Mouse (Mus musculus) heart, adult 11 months (tissue): ENCODE measurements around the gene Hist1h2bl.
"Not testable (repeated sequence)": the region's sequence is repeated elsewhere in the genome, so short reads cannot be mapped to it uniquely, and the experiment has no call there.

Experiments
- DNase-seq: peaks from one replicate; pipeline ENCODE4 v3.0.0; 2022

Hist1h2bl gene

GRCm38 (mm10) chr13:21715864-21716539, at the start of gene Hist1h2bl, which contains the start of gene Hist1h2ai:
TSS of gene Hist1h2bl (minus strand) at chr13:21716143.
TSS of gene Hist1h2ai (plus strand) at chr13:21716422.
- peak; percentile 99 for DNase-seq

- no peak for DNase-seq
Observed at GRCm38 (mm10) chr13:21755707-21756106, 39.8 kb upstream of the Hist1h2bl start.

GRCm38 (mm10) chr13:21754294-21755001, 38.5 kb upstream of the Hist1h2bl start:
- not testable (repeated sequence) for DNase-seq

GRCm38 (mm10) chr13:21753524-21754285, 37.8 kb upstream of the Hist1h2bl start, which contains the start of the genes Hist1h2ak and Hist1h2bn:
TSS of gene Hist1h2ak (minus strand) at chr13:21753827.
TSS of gene Hist1h2bn (plus strand) at chr13:21754123.
- DNase-seq: peak; percentile 98

- DNase-seq: no peak
Observed at GRCm38 (mm10) chr13:21753051-21753523, 37.1 kb upstream of the Hist1h2bl start.

GRCm38 (mm10) chr13:21752356-21752755, 36.4 kb upstream of the Hist1h2bl start:
- peak; percentile 22 for DNase-seq

- peak; percentile 23 for DNase-seq
Observed at GRCm38 (mm10) chr13:21751827-21752226, 35.9 kb upstream of the Hist1h2bl start.

- no peak for DNase-seq
Observed at GRCm38 (mm10) chr13:21751417-21751816, 35.5 kb upstream of the Hist1h2bl start.

GRCm38 (mm10) chr13:21750159-21751017, 34.4 kb upstream of the Hist1h2bl start, which contains the start of gene Hist1h4k:
TSS of gene Hist1h4k (minus strand) at chr13:21750505.
- DNase-seq: peak; percentile 99

GRCm38 (mm10) chr13:21749387-21750158, 33.6 kb upstream of the Hist1h2bl start:
- peak; percentile 67 for DNase-seq

GRCm38 (mm10) chr13:21745006-21745405, 29.1 kb upstream of the Hist1h2bl start:
- DNase-seq: no peak

- DNase-seq: peak; percentile 97
Observed at GRCm38 (mm10) chr13:21734906-21735767, 19.2 kb upstream of the Hist1h2bl start, which contains the start of gene Hist1h4j. TSS of gene Hist1h4j (plus strand) at chr13:21735064.

GRCm38 (mm10) chr13:21734010-21734905, 18.3 kb upstream of the Hist1h2bl start:
- DNase-seq: peak; percentile 96

- DNase-seq: no peak
Observed at GRCm38 (mm10) chr13:21733466-21733865, 17.5 kb upstream of the Hist1h2bl start.

GRCm38 (mm10) chr13:21729544-21729943, 13.6 kb upstream of the Hist1h2bl start:
- DNase-seq: no peak

GRCm38 (mm10) chr13:21727948-21728572, 12.1 kb upstream of the Hist1h2bl start:
- no peak for DNase-seq

- no peak for DNase-seq
Observed at GRCm38 (mm10) chr13:21722993-21723836, 7.3 kb upstream of the Hist1h2bl start.
